13 mouse cellular contexts compared by ENCODE assay signal in genomic region chr1:72869275-72869674, GRCm38 (mm10). TPM values are rescaled to one million over a fixed set of nuclear protein-coding genes. Genes with fewer than 3 reads are reported as not detected.
DNase-seq lines count a peak whose midpoint lies in the region; ATAC-seq and TF ChIP-seq lines count a peak whose summit lies in the region.
"Had no signal": no experiment of that assay in that cellular context is flagged by ENCODE, and none has a peak within 500 bp of the region (broad histone marks: within the 10 kb centered on the region; RNA-seq: fewer than 3 reads in every experiment).

No protein-coding gene starts in this region.

- TF ChIP-seq CTCF in embryonic fibroblast, embryonic 13.5 days (IDR thresholded peaks at IDR 0.05; ENCODE audit: borderline replicate concordance, insufficient read depth, low read length): no peak

- DNase-seq in heart, postnatal 10 days: no peak
- DNase-seq: forebrain, postnatal 0 days; kidney, adult 8-10 months; layer of hippocampus, adult 9-11 months; lung, postnatal 10 days; right cerebral cortex, postnatal 25 days had no signal

- peak overlapping the region; percentile 82; the same call in 1 of the 2 replicates for H3K9ac ChIP-seq in heart, embryonic 13.5 days
- H3K9ac ChIP-seq in midbrain, embryonic 13.5 days (replicated peaks): no peak overlapping the region
- no peak overlapping the region for H3K9ac ChIP-seq in midbrain, embryonic 15.5 days
- H3K9ac ChIP-seq in neural tube, embryonic 15.5 days (replicated peaks): no peak overlapping the region
- H3K9ac ChIP-seq: forebrain, postnatal 0 days had no signal

- peaks cover 58% of the 10 kb centered on the region for H3K4me1 ChIP-seq in heart, embryonic 13.5 days
- peaks cover 60% of the 10 kb centered on the region for H3K4me1 ChIP-seq in midbrain, embryonic 13.5 days (replicated peaks)
- H3K4me1 ChIP-seq in midbrain, embryonic 15.5 days: peaks cover 52% of the 10 kb centered on the region
- H3K4me1 ChIP-seq in embryonic fibroblast, embryonic 13.5 days (ENCODE audit: control insufficient read depth, insufficient read depth, low read length): no peaks in the 10 kb centered on the region
- H3K4me1 ChIP-seq in neural tube, embryonic 15.5 days: peaks cover 64% of the 10 kb centered on the region

- H3K27ac ChIP-seq in heart, embryonic 13.5 days (replicated peaks): no peak overlapping the region
- no peak overlapping the region for H3K27ac ChIP-seq in midbrain, embryonic 13.5 days
- no peak overlapping the region for H3K27ac ChIP-seq in midbrain, embryonic 15.5 days
- H3K27ac ChIP-seq in embryonic fibroblast, embryonic 13.5 days (ENCODE audit: insufficient read depth, low read length): no peak overlapping the region
- H3K27ac ChIP-seq in neural tube, embryonic 15.5 days (replicated peaks): no peak overlapping the region; the same call in 1 of the 2 replicates

- no peak overlapping the region for H3K4me3 ChIP-seq in heart, embryonic 13.5 days
- no peak overlapping the region for H3K4me3 ChIP-seq in midbrain, embryonic 13.5 days (replicated peaks)
- H3K4me3 ChIP-seq in midbrain, embryonic 15.5 days: no peak overlapping the region
- no peak overlapping the region for H3K4me3 ChIP-seq in embryonic fibroblast, embryonic 13.5 days (ENCODE audit: insufficient read depth, low read length)
- peak overlapping the region; percentile 58; the same call in 1 of the 2 replicates for H3K4me3 ChIP-seq in neural tube, embryonic 15.5 days (replicated peaks)

- no peaks in the 10 kb centered on the region for H3K9me3 ChIP-seq in heart, embryonic 13.5 days
- H3K9me3 ChIP-seq in midbrain, embryonic 13.5 days: no peaks in the 10 kb centered on the region
- no peaks in the 10 kb centered on the region for H3K9me3 ChIP-seq in midbrain, embryonic 15.5 days
- no peaks in the 10 kb centered on the region for H3K9me3 ChIP-seq in neural tube, embryonic 15.5 days (replicated peaks)

- H3K4me2 ChIP-seq in heart, embryonic 13.5 days: peak overlapping the region; percentile 95
- H3K4me2 ChIP-seq in midbrain, embryonic 13.5 days (replicated peaks): peak overlapping the region; percentile 80; the same call in 1 of the 2 replicates
- H3K4me2 ChIP-seq in midbrain, embryonic 15.5 days: no peak overlapping the region
- peak overlapping the region; percentile 94 for H3K4me2 ChIP-seq in neural tube, embryonic 15.5 days

- intact Hi-C loops in heart, postnatal 10 days (cut with DNase I): no loop called here

- H3K27me3 ChIP-seq in heart, embryonic 13.5 days (replicated peaks): no peaks in the 10 kb centered on the region
- peaks cover 13% of the 10 kb centered on the region for H3K27me3 ChIP-seq in midbrain, embryonic 13.5 days
- peaks cover 3% of the 10 kb centered on the region; the same call in 1 of the 2 replicates for H3K27me3 ChIP-seq in midbrain, embryonic 15.5 days (replicated peaks)
- no peaks in the 10 kb centered on the region for H3K27me3 ChIP-seq in neural tube, embryonic 15.5 days (replicated peaks)

- no peak for ATAC-seq in heart, embryonic 13.5 days (ENCODE audit: extremely low read depth, insufficient number of reproducible peaks, low FRiP score, low TSS enrichment)
- ATAC-seq in midbrain, embryonic 13.5 days: no peak
- no peak for ATAC-seq in midbrain, embryonic 15.5 days (replicated peaks)
- ATAC-seq in neural tube, embryonic 15.5 days (ENCODE audit: low FRiP score): no peak
- no peak for ATAC-seq in megakaryocyte-erythroid progenitor cell, adult 5-6 weeks (replicated peaks; ENCODE audit: low FRiP score, low TSS enrichment, poor library complexity, severe bottlenecking)
- ATAC-seq: forebrain, postnatal 0 days had no signal

- TF ChIP-seq POLR2A in embryonic fibroblast, embryonic 13.5 days (IDR thresholded peaks at IDR 0.05; ENCODE audit: low read depth, low read length): 0 out of 2 replicates have a peak, but pooled peaks have one; percentile 8

- peaks cover 32% of the 10 kb centered on the region for H3K36me3 ChIP-seq in heart, embryonic 13.5 days
- no peaks in the 10 kb centered on the region for H3K36me3 ChIP-seq in midbrain, embryonic 13.5 days
- H3K36me3 ChIP-seq in midbrain, embryonic 15.5 days (replicated peaks): no peaks in the 10 kb centered on the region
- no peaks in the 10 kb centered on the region for H3K36me3 ChIP-seq in neural tube, embryonic 15.5 days

RNA-seq across cellular contexts. Expression of gene Igfbp5, which starts 5.4 kb away (rescaled TPM):
- polyA plus RNA-seq in heart, embryonic 13.5 days (2015; fragmentation: Nextera tagmentation; extraction: Ambion mirVana): 110 and 126 TPM in 2 replicates
- total RNA-seq in heart, postnatal 10 days (2021): 100 to 1,000 TPM; 152 to 192 TPM
- 28.7 and 31.8 TPM in 2 replicates for polyA plus RNA-seq in midbrain, embryonic 13.5 days (2015; fragmentation: Nextera tagmentation; extraction: Ambion mirVana)
- polyA plus RNA-seq in midbrain, embryonic 15.5 days (2015; fragmentation: Nextera tagmentation; extraction: Ambion mirVana): 38.4 and 39.6 TPM in 2 replicates
- 149 and 746 TPM in 2 replicates for polyA plus RNA-seq in embryonic fibroblast, embryonic 13.5 days (2011; ENCODE audit: insufficient read length, low read depth, missing spikeins)
- polyA plus RNA-seq in neural tube, embryonic 15.5 days (2015; fragmentation: Nextera tagmentation; extraction: Ambion mirVana): 90.8 and 102 TPM in 2 replicates
- not detected in 2 replicates for total RNA-seq in megakaryocyte-erythroid progenitor cell, adult 5-6 weeks (2014; fragmentation: Nextera tagmentation)
- 0.53 TPM in 1 of 2 replicates, not detected in the other for total RNA-seq in megakaryocyte-erythroid progenitor cell, adult 5-6 weeks (2017)

RNA-seq across cellular contexts. Expression of gene Igfbp2, which starts 45.0 kb away (rescaled TPM):
- polyA plus RNA-seq in heart, embryonic 13.5 days (2015; fragmentation: Nextera tagmentation; extraction: Ambion mirVana): 85.0 and 87.3 TPM in 2 replicates
- 1 to 10 TPM in 1 of 2 experiments, under 1 TPM in 1; 0.86 to 2.1 TPM for total RNA-seq in heart, postnatal 10 days (2021)
- 294 and 385 TPM in 2 replicates for polyA plus RNA-seq in midbrain, embryonic 13.5 days (2015; fragmentation: Nextera tagmentation; extraction: Ambion mirVana)
- 329 and 430 TPM in 2 replicates for polyA plus RNA-seq in midbrain, embryonic 15.5 days (2015; fragmentation: Nextera tagmentation; extraction: Ambion mirVana)
- 331 and 641 TPM in 2 replicates for polyA plus RNA-seq in embryonic fibroblast, embryonic 13.5 days (2011; ENCODE audit: insufficient read length, low read depth, missing spikeins)
- 278 and 341 TPM in 2 replicates for polyA plus RNA-seq in neural tube, embryonic 15.5 days (2015; fragmentation: Nextera tagmentation; extraction: Ambion mirVana)
- total RNA-seq in megakaryocyte-erythroid progenitor cell, adult 5-6 weeks (2014; fragmentation: Nextera tagmentation): not detected in 2 replicates
- total RNA-seq in megakaryocyte-erythroid progenitor cell, adult 5-6 weeks (2017): not detected in 2 replicates
- total RNA-seq: common myeloid progenitor, adult 5-6 weeks had no signal
